9 mouse cellular contexts compared by ENCODE assay signal in the genomic region with DNA sequence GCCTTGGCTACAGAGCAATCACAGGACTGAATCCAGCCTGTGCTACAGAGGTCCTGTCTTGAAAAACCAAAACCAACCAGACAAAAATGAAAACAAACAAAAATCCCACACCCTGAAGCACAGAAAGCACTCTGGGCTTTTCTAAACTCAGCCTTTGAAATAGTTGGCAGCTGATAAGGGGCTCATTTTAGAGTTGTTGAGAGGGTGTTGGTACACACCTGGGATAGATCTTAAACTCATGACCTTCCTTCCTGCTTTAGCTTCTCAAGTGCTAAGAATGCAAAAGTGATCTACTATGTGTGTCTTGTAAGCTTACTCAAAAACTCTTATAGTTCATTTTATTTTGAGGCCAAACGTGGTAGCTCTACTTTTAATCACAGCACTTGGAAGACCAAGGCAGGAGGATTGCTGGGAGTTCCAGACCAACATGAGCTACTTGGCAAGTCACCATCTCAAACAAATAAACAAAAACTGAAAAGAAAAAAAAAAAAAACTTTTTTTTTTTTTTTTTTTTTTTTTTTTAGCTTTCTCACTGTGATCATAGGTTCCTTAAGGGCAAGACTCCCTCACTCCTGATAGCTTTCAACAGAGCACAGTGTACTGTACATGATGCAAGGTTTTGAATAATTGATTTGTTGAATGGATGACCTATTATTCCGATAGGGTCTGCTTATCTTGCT. TPM values are rescaled to one million over a fixed set of nuclear protein-coding genes. Genes with fewer than 3 reads are reported as not detected.
DNase-seq lines count a peak whose midpoint lies in the region; ATAC-seq and TF ChIP-seq lines count a peak whose summit lies in the region.
"Had no signal": no experiment of that assay in that cellular context is flagged by ENCODE, and none has a peak within 500 bp of the region (broad histone marks: within the 10 kb centered on the region; RNA-seq: fewer than 3 reads in every experiment).

No protein-coding gene starts in this region.

- no peaks in the 10 kb centered on the region for H3K4me1 ChIP-seq in embryonic facial prominence, embryonic 11.5 days (ENCODE audit: control insufficient read depth, insufficient read depth, low read length)
- H3K4me1 ChIP-seq in embryonic facial prominence, embryonic 10.5 days, result peaks cover 8% of the 10 kb centered on the region; the same call in 1 of the 2 replicates
- H3K4me1 ChIP-seq in limb, embryonic 12.5 days (replicated peaks), result peaks cover 21% of the 10 kb centered on the region
- H3K4me1 ChIP-seq in limb, embryonic 10.5 days, result 0 out of 2 replicates have a peak, but pooled peaks cover 12% of the 10 kb centered on the region
- H3K4me1 ChIP-seq in embryonic facial prominence, embryonic 14.5 days (ENCODE audit: control insufficient read depth, insufficient read depth, low read length), result peaks cover 23% of the 10 kb centered on the region
- no peaks in the 10 kb centered on the region for H3K4me1 ChIP-seq in liver, embryonic 14.5 days (replicated peaks; ENCODE audit: control insufficient read depth in 2 of 2, insufficient read depth in 2 of 2, low read length in 1 of 2)

- H3K36me3 ChIP-seq in embryonic facial prominence, embryonic 11.5 days (replicated peaks; ENCODE audit: control insufficient read depth, insufficient read depth, low read depth, low read length), result no peaks in the 10 kb centered on the region
- H3K36me3 ChIP-seq in embryonic facial prominence, embryonic 10.5 days (replicated peaks), result no peaks in the 10 kb centered on the region
- H3K36me3 ChIP-seq in limb, embryonic 12.5 days, result no peaks in the 10 kb centered on the region
- no peaks in the 10 kb centered on the region for H3K36me3 ChIP-seq in limb, embryonic 10.5 days
- no peaks in the 10 kb centered on the region for H3K36me3 ChIP-seq in embryonic facial prominence, embryonic 14.5 days (ENCODE audit: control insufficient read depth, insufficient read depth, low read length)
- no peaks in the 10 kb centered on the region for H3K36me3 ChIP-seq in liver, embryonic 14.5 days (replicated peaks; ENCODE audit: control insufficient read depth, insufficient read depth, low read depth)

- ATAC-seq in embryonic facial prominence, embryonic 11.5 days (replicated peaks; ENCODE audit: insufficient number of reproducible peaks, low FRiP score, low TSS enrichment, low read depth), result peak; percentile 65; the same call in 1 of the 2 replicates
- ATAC-seq in limb, embryonic 12.5 days (ENCODE audit: insufficient number of reproducible peaks, insufficient read depth, low FRiP score, low TSS enrichment, low read depth), result 0 out of 2 replicates have a peak, but pooled peaks have one; percentile 48
- ATAC-seq in embryonic facial prominence, embryonic 14.5 days (ENCODE audit: low read depth), result peak; percentile 27; the same call in 1 of the 2 replicates
- peak; percentile 31; the same call in 1 of the 2 replicates for ATAC-seq in liver, embryonic 14.5 days (ENCODE audit: insufficient read depth)
- ATAC-seq: Patski had no signal

- no peak overlapping the region for H3K9ac ChIP-seq in embryonic facial prominence, embryonic 11.5 days (replicated peaks; ENCODE audit: low read length)
- H3K9ac ChIP-seq in limb, embryonic 12.5 days (replicated peaks), result no peak overlapping the region
- H3K9ac ChIP-seq in embryonic facial prominence, embryonic 14.5 days (ENCODE audit: low read depth, low read length), result no peak overlapping the region
- H3K9ac ChIP-seq in liver, embryonic 14.5 days (replicated peaks), result no peak overlapping the region

- no peak overlapping the region for H3K4me2 ChIP-seq in embryonic facial prominence, embryonic 11.5 days (ENCODE audit: low read depth, low read length)
- no peak overlapping the region for H3K4me2 ChIP-seq in limb, embryonic 12.5 days
- no peak overlapping the region for H3K4me2 ChIP-seq in embryonic facial prominence, embryonic 14.5 days (ENCODE audit: low read depth, low read length)
- no peak overlapping the region for H3K4me2 ChIP-seq in liver, embryonic 14.5 days (ENCODE audit: low read depth)

- no peak for TF ChIP-seq EP300 in liver, embryonic 14.5 days (IDR thresholded peaks at IDR 0.05; ENCODE audit: low read depth)

- WGBS in embryonic facial prominence, embryonic 11.5 days, result 35% methylated on average over 2 of the region's 2 CpGs
- WGBS in embryonic facial prominence, embryonic 10.5 days, result 42% methylated on average over 2 of the region's 2 CpGs
- 41% methylated on average over 2 of the region's 2 CpGs for WGBS in limb, embryonic 12.5 days
- WGBS in limb, embryonic 10.5 days, result 38% methylated on average over 2 of the region's 2 CpGs
- WGBS in embryonic facial prominence, embryonic 14.5 days, result 35% methylated on average over 2 of the region's 2 CpGs
- WGBS in liver, embryonic 14.5 days (ENCODE audit: insufficient replicate concordance), result 39% methylated on average over 2 of the region's 2 CpGs

- H3K27ac ChIP-seq in embryonic facial prominence, embryonic 11.5 days (replicated peaks; ENCODE audit: low read depth, low read length), result no peak overlapping the region
- no peak overlapping the region for H3K27ac ChIP-seq in embryonic facial prominence, embryonic 10.5 days (replicated peaks)
- H3K27ac ChIP-seq in limb, embryonic 12.5 days, result no peak overlapping the region
- no peak overlapping the region for H3K27ac ChIP-seq in limb, embryonic 10.5 days
- H3K27ac ChIP-seq in embryonic facial prominence, embryonic 14.5 days (replicated peaks; ENCODE audit: low read depth, low read length), result no peak overlapping the region
- H3K27ac ChIP-seq in liver, embryonic 14.5 days, result no peak overlapping the region

- no peaks in the 10 kb centered on the region for H3K27me3 ChIP-seq in embryonic facial prominence, embryonic 11.5 days (ENCODE audit: control insufficient read depth, insufficient read depth, low read length)
- H3K27me3 ChIP-seq in embryonic facial prominence, embryonic 10.5 days (replicated peaks; ENCODE audit: low read depth, poor library complexity, severe bottlenecking), result peaks cover 2% of the 10 kb centered on the region; the same call in 1 of the 2 replicates
- no peaks in the 10 kb centered on the region for H3K27me3 ChIP-seq in limb, embryonic 12.5 days
- no peaks in the 10 kb centered on the region for H3K27me3 ChIP-seq in limb, embryonic 10.5 days (ENCODE audit: low read depth, poor library complexity, severe bottlenecking)
- no peaks in the 10 kb centered on the region for H3K27me3 ChIP-seq in embryonic facial prominence, embryonic 14.5 days (replicated peaks; ENCODE audit: control insufficient read depth, insufficient read depth, low read length)
- H3K27me3 ChIP-seq in liver, embryonic 14.5 days (ENCODE audit: control insufficient read depth, insufficient read depth, low read length), result no peaks in the 10 kb centered on the region
- H3K27me3 ChIP-seq: Patski had no signal

- DNase-seq in embryonic facial prominence, embryonic 11.5 days (ENCODE audit: low spot score), result no peak
- no peak for DNase-seq in embryonic facial prominence, embryonic 10.5 days (ENCODE audit: low spot score)
- no peak for DNase-seq in limb, embryonic 10.5 days (ENCODE audit: low spot score)
- no peak for DNase-seq in embryonic facial prominence, embryonic 14.5 days (ENCODE audit: low spot score)
- DNase-seq in liver, embryonic 14.5 days (ENCODE audit: low read depth in 3 of 3, low spot score in 3 of 3), result no peak
- no peak for DNase-seq in layer of hippocampus, adult 11-12 months (ENCODE audit: low spot score)
- no peak for DNase-seq in layer of hippocampus, adult 9-11 months

- H3K9me3 ChIP-seq in embryonic facial prominence, embryonic 11.5 days (replicated peaks; ENCODE audit: control insufficient read depth, low read length), result no peaks in the 10 kb centered on the region
- H3K9me3 ChIP-seq in embryonic facial prominence, embryonic 10.5 days, result no peaks in the 10 kb centered on the region
- H3K9me3 ChIP-seq in limb, embryonic 12.5 days, result no peaks in the 10 kb centered on the region
- H3K9me3 ChIP-seq in limb, embryonic 10.5 days (replicated peaks), result no peaks in the 10 kb centered on the region
- no peaks in the 10 kb centered on the region for H3K9me3 ChIP-seq in embryonic facial prominence, embryonic 14.5 days (ENCODE audit: control insufficient read depth, low read length)
- no peaks in the 10 kb centered on the region for H3K9me3 ChIP-seq in liver, embryonic 14.5 days (ENCODE audit: control insufficient read depth, low read length)

- TF ChIP-seq CTCF in liver, embryonic 14.5 days (IDR thresholded peaks at IDR 0.05; ENCODE audit: low read depth), result no peak

- no peak overlapping the region for H3K4me3 ChIP-seq in embryonic facial prominence, embryonic 11.5 days (ENCODE audit: low read depth, low read length)
- H3K4me3 ChIP-seq in embryonic facial prominence, embryonic 10.5 days, result no peak overlapping the region
- H3K4me3 ChIP-seq in limb, embryonic 12.5 days (replicated peaks), result no peak overlapping the region
- H3K4me3 ChIP-seq in limb, embryonic 10.5 days, result no peak overlapping the region
- no peak overlapping the region for H3K4me3 ChIP-seq in embryonic facial prominence, embryonic 14.5 days (ENCODE audit: low read depth, low read length)
- no peak overlapping the region for H3K4me3 ChIP-seq in liver, embryonic 14.5 days (ENCODE audit: insufficient read depth in 1 of 2, low read depth in 2 of 2, low read length in 2 of 2)

RNA-seq across cellular contexts. Expression of a gene that starts 9.2 kb away (rescaled TPM):
- 47.1 and 58.4 TPM in 2 replicates for polyA plus RNA-seq in embryonic facial prominence, embryonic 11.5 days (2014; fragmentation: Nextera tagmentation; extraction: Ambion mirVana)
- 43.9 and 50.6 TPM in 2 replicates for polyA plus RNA-seq in embryonic facial prominence, embryonic 10.5 days (2016; fragmentation: Nextera tagmentation; extraction: Ambion mirVana)
- 59.0 and 67.8 TPM in 2 replicates for polyA plus RNA-seq in limb, embryonic 12.5 days (2016; fragmentation: Nextera tagmentation; extraction: Ambion mirVana)
- 43.3 and 57.6 TPM in 2 replicates for polyA plus RNA-seq in limb, embryonic 10.5 days (2016; fragmentation: Nextera tagmentation; extraction: Ambion mirVana)
- polyA plus RNA-seq in embryonic facial prominence, embryonic 14.5 days (2014; fragmentation: Nextera tagmentation; extraction: Ambion mirVana), result 54.6 and 67.7 TPM in 2 replicates
- 4.5 and 5.4 TPM in 2 replicates for polyA plus RNA-seq in liver, embryonic 14.5 days (2012; rRNA removed)
- 3.9 and 7.2 TPM in 2 replicates for polyA plus RNA-seq in liver, embryonic 14.5 days (2014; fragmentation: Nextera tagmentation; extraction: Ambion mirVana)

RNA-seq across cellular contexts. Expression of a gene that starts 33.4 kb away (rescaled TPM):
- polyA plus RNA-seq in embryonic facial prominence, embryonic 11.5 days (2014; fragmentation: Nextera tagmentation; extraction: Ambion mirVana), result 0.83 and 1.0 TPM in 2 replicates
- polyA plus RNA-seq in embryonic facial prominence, embryonic 10.5 days (2016; fragmentation: Nextera tagmentation; extraction: Ambion mirVana), result 0.67 and 1.0 TPM in 2 replicates
- 0.64 and 0.68 TPM in 2 replicates for polyA plus RNA-seq in limb, embryonic 12.5 days (2016; fragmentation: Nextera tagmentation; extraction: Ambion mirVana)
- 0.54 and 0.55 TPM in 2 replicates for polyA plus RNA-seq in limb, embryonic 10.5 days (2016; fragmentation: Nextera tagmentation; extraction: Ambion mirVana)
- 2.5 and 2.8 TPM in 2 replicates for polyA plus RNA-seq in embryonic facial prominence, embryonic 14.5 days (2014; fragmentation: Nextera tagmentation; extraction: Ambion mirVana)
- polyA plus RNA-seq in liver, embryonic 14.5 days (2012; rRNA removed), result 0.74 and 1.3 TPM in 2 replicates
- 0.43 and 0.57 TPM in 2 replicates for polyA plus RNA-seq in liver, embryonic 14.5 days (2014; fragmentation: Nextera tagmentation; extraction: Ambion mirVana)
